Mouse (Mus musculus) kidney, adult 2 months (tissue): ENCODE results near the gene Ighmbp2.

Experiments
- CTCF ChIP-seq: fragments of 200-500 bp; conservative IDR thresholded peaks from 2 replicates; pipeline ENCODE4 v1.5.1; 2011; ENCODE audit warnings: low read depth, mild to moderate bottlenecking, control low read depth, low read length, moderate library complexity, mixed read lengths; ENCODE audit not compliant: insufficient read depth, insufficient read length
- POLR2A ChIP-seq: fragments of 200-500 bp; IDR thresholded peaks from one replicate; pipeline ENCODE4 v1.6.1; 2011; ENCODE audit warnings: low read depth, low read length, control low read depth

GRCm38 (mm10) chr19:3323753-3324270 lies 41.0 kb upstream of the Ighmbp2 start:
- TF ChIP-seq POLR2A = no peak
- no peak for TF ChIP-seq CTCF
